ENCODE assay signal across 8 mouse cellular contexts in the genomic region with DNA sequence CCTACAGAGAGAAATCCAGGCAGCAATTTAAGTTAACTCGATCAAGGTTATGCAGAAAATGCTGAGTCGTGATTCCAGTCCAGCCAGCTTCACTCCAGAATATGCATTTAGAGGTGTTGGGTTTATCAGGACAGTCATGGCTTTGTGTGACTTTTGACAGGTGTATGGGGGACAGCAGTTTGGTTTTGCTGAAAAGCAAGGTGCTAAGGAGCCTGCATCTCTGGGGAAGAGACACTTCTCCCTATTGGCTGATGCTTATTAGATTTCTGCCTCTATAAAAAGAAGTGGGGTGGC. TPM values are rescaled to one million over a fixed set of nuclear protein-coding genes. Genes with fewer than 3 reads are reported as not detected.
DNase-seq lines count a peak whose midpoint lies in the region; ATAC-seq and TF ChIP-seq lines count a peak whose summit lies in the region.

No protein-coding gene starts in this region.

- no peak for TF ChIP-seq CTCF in intestine, postnatal 0 days (IDR thresholded peaks at IDR 0.05; ENCODE audit: low read depth)
- no peak for TF ChIP-seq CTCF in olfactory bulb, adult 2 months (IDR thresholded peaks at IDR 0.05; ENCODE audit: insufficient read depth, low read depth, low read length)

- no peak for TF ChIP-seq POLR2A in olfactory bulb, adult 2 months (IDR thresholded peaks at IDR 0.05; ENCODE audit: insufficient read depth, low read depth, low read length)

- peak overlapping the region; percentile 97 for H3K4me3 ChIP-seq in lung, embryonic 16.5 days (ENCODE audit: low read length)
- peak overlapping the region; percentile 97 for H3K4me3 ChIP-seq in forebrain, embryonic 10.5 days
- H3K4me3 ChIP-seq in intestine, postnatal 0 days (ENCODE audit: low read depth, low read length) = peak overlapping the region; percentile 94
- peak overlapping the region; percentile 7; the same call in 1 of the 2 replicates for H3K4me3 ChIP-seq in olfactory bulb, adult 2 months (ENCODE audit: insufficient read depth, low read depth, low read length)

- H3K4me1 ChIP-seq in lung, embryonic 16.5 days (replicated peaks; ENCODE audit: control insufficient read depth, insufficient read depth, low read length) = peaks cover 21% of the 10 kb centered on the region
- H3K4me1 ChIP-seq in forebrain, embryonic 10.5 days = peaks cover 43% of the 10 kb centered on the region
- H3K4me1 ChIP-seq in intestine, postnatal 0 days (replicated peaks; ENCODE audit: control insufficient read depth, insufficient read depth, low read length) = 0 out of 2 replicates have a peak, but pooled peaks cover 3% of the 10 kb centered on the region
- H3K4me1 ChIP-seq in olfactory bulb, adult 2 months (ENCODE audit: control insufficient read depth, insufficient read depth, low read length) = peaks cover 7% of the 10 kb centered on the region; the same call in 1 of the 2 replicates

- ATAC-seq in lung, embryonic 16.5 days (ENCODE audit: low read depth) = no peak
- ATAC-seq in intestine, postnatal 0 days = no peak
- no peak for ATAC-seq in frontal cortex, adult (ENCODE audit: low TSS enrichment)

- H3K36me3 ChIP-seq in lung, embryonic 16.5 days (ENCODE audit: control insufficient read depth, insufficient read depth, low read length) = no peaks in the 10 kb centered on the region
- no peaks in the 10 kb centered on the region for H3K36me3 ChIP-seq in forebrain, embryonic 10.5 days (replicated peaks)
- H3K36me3 ChIP-seq in intestine, postnatal 0 days (ENCODE audit: control insufficient read depth, insufficient read depth) = no peaks in the 10 kb centered on the region; the same call in 1 of the 2 replicates

- no peaks in the 10 kb centered on the region for H3K27me3 ChIP-seq in lung, embryonic 16.5 days (ENCODE audit: control insufficient read depth, insufficient read depth, low read depth, low read length)
- 0 out of 2 replicates have a peak, but pooled peaks cover 5% of the 10 kb centered on the region for H3K27me3 ChIP-seq in forebrain, embryonic 10.5 days (ENCODE audit: poor library complexity, severe bottlenecking)
- H3K27me3 ChIP-seq in intestine, postnatal 0 days (replicated peaks; ENCODE audit: control insufficient read depth, insufficient read depth, low read length) = no peaks in the 10 kb centered on the region

- no peak for DNase-seq in lung, postnatal 4 days
- peak; percentile 13 for DNase-seq in forebrain, embryonic 10.5 days (ENCODE audit: extremely low spot score, low spot score)
- DNase-seq in thymus, postnatal 14 days = no peak
- no peak for DNase-seq in thymus, postnatal 36 days

- H3K4me2 ChIP-seq in lung, embryonic 16.5 days (ENCODE audit: low read depth, low read length) = peak overlapping the region; percentile 93
- peak overlapping the region; percentile 98 for H3K4me2 ChIP-seq in intestine, postnatal 0 days (replicated peaks; ENCODE audit: low read depth)

- H3K27ac ChIP-seq in lung, embryonic 16.5 days (ENCODE audit: low read length) = peak overlapping the region; percentile 97; the same call in 1 of the 2 replicates
- H3K27ac ChIP-seq in forebrain, embryonic 10.5 days = no peak overlapping the region
- no peak overlapping the region for H3K27ac ChIP-seq in intestine, postnatal 0 days (ENCODE audit: low read depth, low read length)
- H3K27ac ChIP-seq in olfactory bulb, adult 2 months (ENCODE audit: insufficient read depth, low read depth, low read length) = no peak overlapping the region

- H3K9me3 ChIP-seq in lung, embryonic 16.5 days (ENCODE audit: control insufficient read depth, low read length) = no peaks in the 10 kb centered on the region
- no peaks in the 10 kb centered on the region for H3K9me3 ChIP-seq in forebrain, embryonic 10.5 days
- no peaks in the 10 kb centered on the region for H3K9me3 ChIP-seq in intestine, postnatal 0 days (ENCODE audit: control insufficient read depth)

- peak overlapping the region; percentile 94 for H3K9ac ChIP-seq in lung, embryonic 16.5 days (ENCODE audit: low read length)
- peak overlapping the region; percentile 89; the same call in 1 of the 2 replicates for H3K9ac ChIP-seq in intestine, postnatal 0 days (ENCODE audit: low read depth, low read length)

- 2% methylated on average over 2 of the region's 2 CpGs for WGBS in lung, embryonic 16.5 days
- WGBS in forebrain, embryonic 10.5 days = 26% methylated on average over 2 of the region's 2 CpGs
- 5% methylated on average over 2 of the region's 2 CpGs for WGBS in intestine, postnatal 0 days
- WGBS in olfactory bulb, adult 2 months = 11% methylated on average over 2 of the region's 2 CpGs

RNA-seq across cellular contexts. Expression of a gene that starts 1.3 kb away (rescaled TPM):
- 5.0 and 5.1 TPM in 2 replicates for polyA plus RNA-seq in lung, embryonic 16.5 days (2015; fragmentation: Nextera tagmentation; extraction: Ambion mirVana)
- 3.5 and 4.0 TPM in 2 replicates for polyA plus RNA-seq in forebrain, embryonic 10.5 days (2016; fragmentation: Nextera tagmentation; extraction: Ambion mirVana)
- 2.5 and 2.6 TPM in 2 replicates for polyA plus RNA-seq in intestine, postnatal 0 days (2015; fragmentation: Nextera tagmentation; extraction: Ambion mirVana)
- polyA plus RNA-seq in olfactory bulb, adult 2 months (2012; ENCODE audit: insufficient read depth, insufficient read length, low replicate concordance, missing spikeins) = not detected in 2 replicates

Comparison
In these comparisons a context has a peak if more than half of its experiments do, and no peak if none do; other contexts are left out.
1. H3K4me3 ChIP-seq: peak in every context shown above with its lines; median percentile 97 in lung, embryonic 16.5 days; 97 in forebrain, embryonic 10.5 days; 94 in intestine, postnatal 0 days; 7 in olfactory bulb, adult 2 months.